Mouse (Mus musculus) heart, postnatal 4 days (tissue): Measurements from ENCODE around the gene Crocc2. TPM values are rescaled to one million over a fixed set of nuclear protein-coding genes. Genes with fewer than 3 reads are reported as not detected.
A peak's percentile ranks its signal among the peaks of the same experiment; 100 is the strongest.

ENCODE experiments used
- DNase-seq: peaks from one replicate; pipeline ENCODE4 v3.0.0; 2021
- total RNA-seq, 2 experiments: library from RNA; stranded (reverse); gene quantifications; 2 replicates each; pipeline ENCODE4 v1.2.3; 2021

The Crocc2 gene
- under 1 TPM; 0.45 to 0.48 TPM for total RNA-seq

- no peak for DNase-seq
Measured at GRCm38 (mm10) chr1:93168295-93168775, at the start of gene Crocc2. Gene Crocc2 (plus strand): TSS chr1:93168725.

DNA sequence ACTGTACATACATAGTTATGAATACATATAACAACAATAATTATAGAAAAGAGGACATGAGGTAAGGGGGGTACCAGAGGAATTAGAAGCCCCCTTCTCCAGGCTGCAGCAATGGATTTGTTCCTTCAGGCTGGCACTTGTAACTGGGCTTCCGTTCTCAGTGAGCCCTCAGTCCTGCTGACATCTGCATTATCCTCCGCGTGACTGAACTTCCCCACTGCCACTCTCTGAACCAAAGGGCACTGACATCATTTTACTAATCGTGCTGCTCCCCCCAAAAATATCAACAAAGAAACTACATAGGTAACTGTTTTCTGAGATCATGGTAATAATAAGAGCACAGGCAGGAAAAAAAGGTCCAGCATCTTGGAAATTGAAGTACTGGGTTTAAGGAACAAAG is 49.7 kb upstream of the Crocc2 start:
- no peak for DNase-seq

DNA sequence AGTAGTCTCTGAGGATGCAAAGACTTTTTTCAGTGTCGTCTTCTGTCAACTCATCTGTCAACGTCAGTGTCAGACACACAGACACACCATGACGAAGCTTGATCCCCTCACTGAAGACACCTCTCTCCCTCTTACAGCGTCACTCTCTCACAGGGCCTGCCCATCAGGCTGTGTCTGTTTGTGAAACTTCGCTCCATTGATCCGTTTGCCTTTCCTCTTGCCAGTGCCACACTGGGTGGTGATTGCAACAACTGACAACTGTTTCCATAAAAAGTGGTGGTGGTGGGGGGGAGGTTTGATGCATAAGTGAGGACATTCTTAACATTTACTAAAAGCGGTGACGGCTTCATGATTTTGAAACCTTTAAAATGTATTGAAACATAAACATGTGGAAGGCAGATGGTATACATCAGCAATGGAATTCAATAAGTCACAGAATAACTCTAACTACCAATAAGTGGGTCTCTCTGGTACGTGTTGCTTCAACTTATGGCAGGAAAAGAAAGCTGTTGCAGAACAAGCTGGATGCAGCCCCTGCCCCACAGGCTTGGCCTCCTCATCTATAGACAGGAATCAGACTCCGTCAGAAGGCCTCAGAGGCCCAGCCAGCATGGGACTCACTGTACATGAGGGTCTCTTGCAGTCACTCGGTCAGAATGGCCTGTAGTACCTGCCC is 45.2 kb upstream of the Crocc2 start:
- no peak for DNase-seq

DNA sequence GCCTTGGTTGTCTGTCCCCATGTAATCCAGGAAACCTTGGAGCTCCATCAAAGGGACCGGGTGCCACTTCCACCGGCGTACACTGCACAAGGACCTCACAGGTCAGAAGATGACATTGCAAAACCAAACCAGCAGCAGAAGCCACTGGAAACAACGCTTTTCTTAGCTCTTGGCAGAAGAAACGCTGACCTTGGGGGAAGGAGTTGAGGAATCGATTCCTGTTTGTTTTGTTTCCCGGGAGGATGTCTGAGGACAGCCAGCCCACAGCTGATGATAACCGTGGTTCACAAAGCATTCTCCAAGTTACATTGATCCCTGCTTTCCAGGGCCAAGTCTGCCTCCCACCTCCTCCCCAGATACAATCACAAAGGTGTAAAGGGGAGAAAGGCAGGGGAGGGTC is 44.5 kb upstream of the Crocc2 start:
- DNase-seq, result no peak

- DNase-seq, result no peak
Measured at GRCm38 (mm10) chr1:93125256-93125655, 43.3 kb upstream of the Crocc2 start.

GRCm38 (mm10) chr1:93128209-93128608 is 40.3 kb upstream of the Crocc2 start:
- DNase-seq, result no peak

GRCm38 (mm10) chr1:93128710-93129349 is 39.7 kb upstream of the Crocc2 start:
- DNase-seq, result peak; percentile 79

GRCm38 (mm10) chr1:93130242-93130983 is 38.1 kb upstream of the Crocc2 start:
- no peak for DNase-seq

DNA sequence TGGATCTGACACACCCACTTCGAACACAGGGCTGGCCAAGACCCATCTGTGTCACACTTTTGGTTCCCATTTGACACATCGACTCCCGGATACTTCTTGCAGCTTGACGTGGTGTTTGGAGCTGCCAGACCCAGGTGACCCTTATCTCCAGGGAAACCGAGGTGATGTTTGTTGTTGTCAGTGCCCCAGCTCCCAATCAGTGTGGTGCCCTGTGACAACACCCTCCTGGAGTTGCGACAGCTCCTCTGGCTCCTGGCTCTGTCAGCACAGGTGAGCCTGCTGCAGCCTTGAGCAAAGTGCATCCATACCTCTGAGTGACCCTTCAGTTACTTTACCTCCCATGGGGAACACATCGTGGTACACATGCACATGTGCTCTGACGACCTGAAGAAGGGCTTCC is 35.8 kb upstream of the Crocc2 start:
- no peak for DNase-seq

GRCm38 (mm10) chr1:93135036-93135526 is 33.4 kb upstream of the Crocc2 start, which contains the start of gene Agxt:
Gene Agxt (plus strand): TSS chr1:93135240.
- DNase-seq, result no peak

- peak; percentile 36 for DNase-seq
Measured at GRCm38 (mm10) chr1:93138534-93138933, 30.0 kb upstream of the Crocc2 start.

GRCm38 (mm10) chr1:93139713-93140112 is 28.8 kb upstream of the Crocc2 start:
- DNase-seq, result peak; percentile 49

- DNase-seq, result no peak
Measured at GRCm38 (mm10) chr1:93142871-93143270, 25.7 kb upstream of the Crocc2 start.

DNA sequence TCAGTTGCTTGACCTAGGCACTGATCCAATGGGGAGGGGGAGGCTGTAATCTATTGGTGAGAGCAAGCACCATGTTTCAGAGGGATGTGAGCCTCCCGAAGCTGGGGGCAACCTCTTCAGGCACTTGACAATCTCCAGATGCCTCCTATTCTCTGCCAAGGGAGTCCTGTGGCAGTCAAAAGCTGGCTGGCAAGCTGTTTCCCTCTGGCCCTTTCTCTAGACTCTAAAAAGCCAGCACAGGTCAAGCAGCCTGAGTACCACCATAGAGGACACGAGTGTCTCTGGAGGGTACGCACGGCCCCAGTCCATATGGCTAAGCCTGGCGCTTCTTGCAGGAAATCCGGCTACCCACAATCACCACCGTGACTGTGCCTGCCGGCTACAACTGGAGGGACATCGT is 24.3 kb upstream of the Crocc2 start:
- peak; percentile 57 for DNase-seq

DNA sequence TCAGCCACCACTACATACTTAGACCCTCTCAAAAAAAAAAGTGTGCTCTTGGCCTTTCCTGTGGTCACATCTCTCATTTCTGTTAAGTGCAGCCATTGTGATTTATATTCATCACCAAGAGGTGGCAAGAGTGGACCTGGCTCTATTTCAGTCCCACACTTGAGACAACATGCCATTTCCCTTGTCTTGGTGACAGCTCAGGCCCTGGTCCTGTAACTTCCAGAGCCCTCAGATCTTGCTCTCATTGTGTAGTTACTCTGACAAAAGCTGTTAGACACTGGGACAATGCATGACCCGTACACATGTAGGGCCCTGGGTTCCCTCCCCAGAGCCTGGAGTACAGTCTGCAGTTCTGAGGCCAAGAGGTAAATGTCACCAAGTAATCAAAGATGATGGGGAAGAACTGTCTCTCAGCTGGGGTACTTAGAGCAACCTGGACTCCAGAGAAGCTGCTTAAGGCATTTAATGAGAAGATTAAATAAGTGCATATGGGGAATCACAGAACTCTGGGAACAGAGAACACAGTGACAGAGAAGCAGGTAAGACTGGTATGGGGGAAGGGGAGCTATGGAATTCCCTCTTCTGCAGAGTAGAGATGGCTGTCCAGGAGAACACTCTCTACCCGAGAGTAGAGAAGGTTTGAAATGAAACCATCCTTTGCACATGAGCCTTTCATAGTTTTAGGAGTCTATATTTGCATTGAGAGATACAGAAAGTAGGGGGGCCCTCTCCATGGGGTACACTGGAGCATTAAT is 17.4 kb upstream of the Crocc2 start:
- no peak for DNase-seq

DNA sequence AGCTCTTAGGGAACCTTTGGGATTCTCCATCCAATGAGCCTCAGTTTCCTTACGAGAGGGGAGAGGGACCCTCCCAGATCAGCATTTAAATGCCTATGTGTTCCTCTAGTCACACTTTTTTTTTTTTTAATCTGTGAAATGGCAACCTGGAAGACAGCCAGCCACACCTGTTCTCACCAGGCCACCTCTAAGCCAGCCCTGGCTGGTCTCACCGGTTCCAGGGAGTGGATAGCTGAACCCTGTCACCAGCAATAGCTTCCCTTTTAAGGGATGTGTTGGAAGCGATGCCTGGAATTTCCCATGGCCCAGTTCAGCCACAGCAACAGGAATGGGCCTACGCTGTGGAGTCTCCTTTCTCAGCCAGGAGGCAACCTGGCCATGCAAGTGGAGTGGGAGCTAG is 11.0 kb upstream of the Crocc2 start:
- DNase-seq, result no peak

GRCm38 (mm10) chr1:93158916-93159315 is 9.6 kb upstream of the Crocc2 start:
- DNase-seq, result no peak

DNA sequence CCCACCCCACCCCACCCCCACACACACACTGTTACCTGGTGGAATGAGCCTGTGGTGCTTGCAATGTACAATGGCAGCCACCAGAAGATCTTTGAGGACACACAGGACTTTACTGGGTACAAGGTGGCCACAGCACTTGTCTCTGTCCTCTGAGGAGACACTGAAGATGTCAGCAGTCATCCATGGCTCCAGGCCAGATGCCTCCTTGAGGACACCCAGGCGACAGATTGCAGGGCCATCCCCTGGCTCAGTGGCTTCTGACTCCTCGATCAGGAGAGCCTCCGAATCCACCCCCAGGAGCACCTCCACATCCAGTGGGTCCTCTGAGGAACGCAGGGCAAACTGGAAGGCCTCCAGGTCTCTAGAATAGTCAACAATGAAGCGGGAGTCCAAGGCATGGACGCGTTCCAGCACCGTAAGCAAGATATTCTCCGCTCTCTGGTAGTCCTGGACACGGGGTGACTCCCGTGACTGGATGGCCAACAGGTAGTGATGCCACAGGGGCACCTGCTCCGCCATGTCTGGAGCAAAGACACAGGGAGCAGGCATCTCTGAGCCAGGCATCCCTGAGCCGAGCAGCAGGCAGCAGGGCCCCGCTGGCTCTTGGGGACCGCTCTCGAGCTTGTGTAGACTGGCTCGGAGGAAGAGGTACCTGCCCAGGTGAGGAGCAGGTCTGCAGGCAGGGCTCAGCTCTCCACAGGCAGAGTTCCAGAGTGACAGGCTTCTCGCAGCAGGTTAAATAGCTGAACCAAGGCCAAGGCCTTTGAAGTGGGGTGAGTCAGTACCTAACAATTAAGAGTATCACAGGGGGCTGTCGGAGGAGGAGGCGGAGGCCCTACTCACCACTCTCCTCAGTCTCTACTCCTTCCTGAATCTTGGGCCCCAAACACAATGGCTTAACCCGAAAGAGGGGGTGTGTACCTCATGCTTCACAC is 8.7 kb upstream of the Crocc2 start:
- DNase-seq, result no peak

- DNase-seq, result no peak
Measured at GRCm38 (mm10) chr1:93160501-93161133, 7.9 kb upstream of the Crocc2 start, which contains the start of gene 2310007B03Rik. Gene 2310007B03Rik (minus strand): TSS chr1:93160948.

DNA sequence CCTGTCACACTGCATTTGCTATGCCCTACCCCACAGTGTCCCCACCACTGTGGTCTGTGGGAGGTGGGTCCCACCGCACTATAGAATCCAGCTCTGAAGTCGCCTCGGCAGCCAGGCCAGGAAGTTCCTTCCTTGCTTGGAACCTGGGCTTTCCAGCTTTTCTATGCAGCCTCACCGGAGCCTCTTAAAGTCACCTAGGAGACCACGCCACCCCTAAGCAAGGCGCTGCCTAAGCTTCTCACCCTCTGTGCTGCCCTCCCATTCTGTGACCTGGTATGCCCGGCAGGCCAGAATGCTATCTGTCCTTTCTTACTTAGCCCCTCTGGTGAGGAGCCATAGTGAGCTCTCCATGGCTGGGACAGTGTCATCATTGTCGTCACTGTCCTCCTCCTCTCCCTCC is 7.2 kb upstream of the Crocc2 start:
- no peak for DNase-seq

GRCm38 (mm10) chr1:93161921-93162320 is 6.6 kb upstream of the Crocc2 start:
- DNase-seq, result no peak
